Mouse (Mus musculus) embryonic facial prominence, embryonic 10.5 days (tissue): ENCODE measurements at regions not wholly inside any gene's neighbourhood (a gene's known extent, or its start where the extent isn't known, plus 50 kb on each side); places are given as distances from the start of the nearest gene placed in this dataset.

Experiments
- DNase-seq: peaks from one replicate; pipeline ENCODE4 v3.0.0-alpha.2; 2017; ENCODE audit warnings: low spot score
- H3K27ac ChIP-seq: fragments of 300-500 bp; sonication (generic); replicated peaks from 2 replicates; pipeline ENCODE4 v1.5.1; 2016; ENCODE audit warnings: mild to moderate bottlenecking
- H3K27me3 ChIP-seq: fragments of 300-500 bp; sonication (generic); replicated peaks from 2 replicates; pipeline ENCODE4 v1.6.1; 2016; ENCODE audit warnings: low read depth, mild to moderate bottlenecking; ENCODE audit not compliant: poor library complexity, severe bottlenecking
- H3K36me3 ChIP-seq: fragments of 300-500 bp; sonication (generic); replicated peaks from 2 replicates; pipeline ENCODE4 v1.6.1; 2016; ENCODE audit warnings: mild to moderate bottlenecking, moderate library complexity
- H3K4me1 ChIP-seq: fragments of 300-500 bp; sonication (generic); 2 replicates; pipeline ENCODE4 v1.6.1; 2016
- H3K4me3 ChIP-seq: fragments of 300-500 bp; sonication (generic); 2 replicates; pipeline ENCODE4 v1.5.1; 2016; ENCODE audit warnings: mild to moderate bottlenecking, moderate library complexity
- H3K9me3 ChIP-seq: fragments of 300-500 bp; sonication (generic); 2 replicates; pipeline ENCODE4 v1.6.1; 2016; ENCODE audit warnings: mild to moderate bottlenecking
- WGBS: fragments of 180-500 bp; shearing (Covaris S2); methylation state at CpG from one replicate; pipeline ENCODE4 v1.1.7; 2016; 5-methylcytosine and 5-hydroxymethylcytosine counted together

- Histone ChIP-seq H3K4me1 (no peaks in the 10 kb centered on the region), H3K27ac (no peak overlapping the region), H3K27me3 (no peaks in the 10 kb centered on the region), H3K36me3 (no peaks in the 10 kb centered on the region), H3K4me3 (no peak overlapping the region), H3K9me3 (no peaks in the 10 kb centered on the region)
- no peak for DNase-seq
- WGBS, result 88% methylated on average over 9 of the region's 9 CpGs
Observed at GRCm38 (mm10) chr2:171640478-171640877, 402.8 kb downstream of the Cbln4 start.

DNA sequence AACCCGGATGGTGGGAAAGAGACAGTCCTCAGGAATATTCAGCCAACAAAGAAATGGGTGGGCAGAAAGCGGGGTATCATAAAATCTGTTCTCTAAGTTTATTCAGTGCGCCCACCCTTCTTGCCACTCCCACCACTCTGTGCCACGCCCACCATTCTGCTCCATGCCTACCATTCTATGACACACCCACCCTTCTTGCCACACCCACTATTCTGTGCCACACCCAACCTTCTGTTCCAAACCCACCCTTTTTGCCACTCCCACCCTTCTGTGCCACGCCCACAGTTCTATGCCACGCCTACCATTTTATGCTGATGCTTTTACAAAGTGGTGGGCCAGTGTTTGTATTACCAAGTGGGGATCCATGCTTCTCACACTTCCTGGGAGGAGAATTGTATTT lies 404.3 kb downstream of the Cbln4 start:
- Histone ChIP-seq H3K36me3 (no peaks in the 10 kb centered on the region), H3K4me3 (no peak overlapping the region), H3K27me3 (no peaks in the 10 kb centered on the region), H3K27ac (no peak overlapping the region), H3K9me3 (no peaks in the 10 kb centered on the region), H3K4me1 (no peaks in the 10 kb centered on the region)
- WGBS, result 91% methylated on average over 6 of the region's 6 CpGs
- DNase-seq, result no peak

DNA sequence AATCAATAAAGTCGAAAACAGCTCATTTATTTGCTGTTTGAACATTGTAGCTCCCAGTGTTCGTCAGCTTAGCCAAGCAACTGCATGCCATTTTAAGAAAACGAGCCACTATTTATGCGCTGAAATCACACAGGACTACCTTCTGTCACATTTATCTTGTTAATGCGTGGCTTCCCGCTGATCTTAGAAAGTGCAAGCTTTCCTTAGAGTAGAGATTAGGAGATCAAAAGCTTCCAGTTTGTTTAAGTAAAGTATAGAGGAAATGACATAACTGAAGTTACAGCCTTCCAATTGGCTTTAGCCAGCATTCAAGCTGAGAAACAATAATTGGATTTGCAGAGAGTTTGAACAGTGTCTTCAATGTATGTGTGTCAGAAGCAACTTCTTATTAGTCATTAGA lies 406.4 kb downstream of the Cbln4 start:
- Histone ChIP-seq H3K36me3 (no peaks in the 10 kb centered on the region), H3K4me1 (peaks cover 8% of the 10 kb centered on the region; the same call in 1 of the 2 replicates), H3K27me3 (no peaks in the 10 kb centered on the region), H3K4me3 (no peak overlapping the region), H3K27ac (no peak overlapping the region), H3K9me3 (no peaks in the 10 kb centered on the region)
- WGBS, result 66% methylated on average over 6 of the region's 6 CpGs
- DNase-seq, result no peak

- H3K9me3 ChIP-seq, result no peaks in the 10 kb centered on the region
Observed at GRCm38 (mm10) chr2:171633355-171634097, 409.7 kb downstream of the Cbln4 start.

DNA sequence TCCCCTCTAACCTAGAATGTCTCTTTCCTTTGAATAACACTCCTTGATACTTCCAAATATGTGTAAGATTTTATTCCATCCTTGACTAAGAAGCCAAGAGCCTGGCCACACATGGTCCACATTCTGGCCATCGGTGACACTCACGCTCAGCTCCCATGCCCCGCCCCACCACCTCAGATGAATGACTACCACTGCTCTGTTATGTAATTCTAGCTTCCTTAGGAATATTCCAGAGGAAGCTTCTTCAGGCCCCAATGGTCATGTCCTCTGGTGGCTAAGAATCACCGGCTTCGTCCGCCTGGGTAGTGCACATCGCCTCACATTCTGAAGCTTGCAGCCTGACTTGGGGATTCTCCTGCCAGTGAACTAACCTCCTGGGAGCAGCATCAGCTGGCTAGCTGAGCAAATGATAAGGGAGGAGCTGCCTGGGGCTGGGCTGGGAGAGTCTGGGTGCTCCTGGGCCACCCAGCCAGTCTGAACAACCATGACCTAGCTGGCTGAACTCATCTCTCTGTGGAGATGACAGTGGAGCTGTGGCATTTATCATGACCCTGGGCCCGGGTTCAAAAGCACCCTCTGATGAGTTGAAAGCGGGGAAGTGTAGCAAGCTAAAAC lies 413.1 kb downstream of the Cbln4 start:
- Histone ChIP-seq H3K4me1 (peaks cover 13% of the 10 kb centered on the region), H3K4me3 (no peak overlapping the region), H3K9me3 (no peaks in the 10 kb centered on the region), H3K27me3 (no peaks in the 10 kb centered on the region), H3K36me3 (no peaks in the 10 kb centered on the region), H3K27ac (no peak overlapping the region)
- DNase-seq, result no peak
- 91% methylated on average over 9 of the region's 9 CpGs for WGBS

More at GRCm38 (mm10) chr2:171633355-171634097, 409.7 kb downstream of the Cbln4 start:
- H3K27ac ChIP-seq, result no peak overlapping the region
- peaks cover 13% of the 10 kb centered on the region for H3K4me1 ChIP-seq
- H3K27me3 ChIP-seq, result no peaks in the 10 kb centered on the region
- H3K36me3 ChIP-seq, result no peaks in the 10 kb centered on the region
- no peak overlapping the region for H3K4me3 ChIP-seq
- peak; percentile 11 for DNase-seq
- WGBS, result 53% methylated on average over 15 of the region's 15 CpGs

DNA sequence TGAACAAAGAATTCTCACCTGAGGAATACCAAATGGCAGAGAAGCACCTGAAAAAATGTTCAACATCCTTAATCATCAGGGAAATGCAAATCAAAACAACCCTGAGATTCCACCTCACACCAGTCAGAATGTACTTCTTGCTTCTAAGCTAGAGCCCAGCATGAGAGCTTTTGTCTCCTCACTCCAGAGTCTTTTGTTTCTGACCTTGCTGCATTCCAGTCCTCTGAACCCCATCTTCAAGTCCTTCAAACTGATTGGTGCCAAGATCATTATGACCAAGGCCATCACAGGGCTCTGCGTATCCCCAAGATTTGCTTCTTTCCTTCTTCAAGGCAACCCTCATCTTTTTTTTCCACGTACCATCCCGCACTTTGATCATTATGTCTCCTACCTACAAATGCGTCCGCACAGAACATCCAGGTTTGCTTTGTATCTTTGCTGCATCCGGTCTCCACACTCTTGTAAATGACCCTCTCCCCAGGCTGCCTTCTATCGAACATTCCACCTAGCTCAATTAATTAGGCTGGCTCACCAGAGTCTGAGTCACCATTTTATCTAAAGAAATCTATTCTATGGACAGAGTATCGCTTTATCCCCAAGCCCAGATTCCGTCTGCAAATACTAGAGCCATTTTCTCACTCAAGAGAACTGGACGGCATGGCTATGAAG lies 414.9 kb downstream of the Cbln4 start:
- Histone ChIP-seq H3K4me1 (peaks cover 9% of the 10 kb centered on the region), H3K4me3 (no peak overlapping the region), H3K9me3 (no peaks in the 10 kb centered on the region), H3K27me3 (no peaks in the 10 kb centered on the region), H3K27ac (no peak overlapping the region), H3K36me3 (no peaks in the 10 kb centered on the region)
- 92% methylated on average over 10 of the region's 10 CpGs for WGBS
- DNase-seq, result no peak

- no peak overlapping the region for H3K27ac ChIP-seq
- H3K9me3 ChIP-seq, result no peaks in the 10 kb centered on the region
- H3K4me3 ChIP-seq, result no peak overlapping the region
- no peaks in the 10 kb centered on the region for H3K36me3 ChIP-seq
- WGBS, result 80% methylated on average over 5 of the region's 5 CpGs
- no peaks in the 10 kb centered on the region for H3K27me3 ChIP-seq
- no peak for DNase-seq
- H3K4me1 ChIP-seq, result no peaks in the 10 kb centered on the region
Observed at GRCm38 (mm10) chr2:171620668-171621067, 422.6 kb downstream of the Cbln4 start.

- 92% methylated on average over 2 of the region's 2 CpGs for WGBS
- no peaks in the 10 kb centered on the region for H3K9me3 ChIP-seq
- no peaks in the 10 kb centered on the region for H3K4me1 ChIP-seq
- H3K27ac ChIP-seq, result no peak overlapping the region
- no peaks in the 10 kb centered on the region for H3K36me3 ChIP-seq
- H3K4me3 ChIP-seq, result no peak overlapping the region
- H3K27me3 ChIP-seq, result no peaks in the 10 kb centered on the region
- no peak for DNase-seq
Observed at GRCm38 (mm10) chr2:171620253-171620652, 423.0 kb downstream of the Cbln4 start.

DNA sequence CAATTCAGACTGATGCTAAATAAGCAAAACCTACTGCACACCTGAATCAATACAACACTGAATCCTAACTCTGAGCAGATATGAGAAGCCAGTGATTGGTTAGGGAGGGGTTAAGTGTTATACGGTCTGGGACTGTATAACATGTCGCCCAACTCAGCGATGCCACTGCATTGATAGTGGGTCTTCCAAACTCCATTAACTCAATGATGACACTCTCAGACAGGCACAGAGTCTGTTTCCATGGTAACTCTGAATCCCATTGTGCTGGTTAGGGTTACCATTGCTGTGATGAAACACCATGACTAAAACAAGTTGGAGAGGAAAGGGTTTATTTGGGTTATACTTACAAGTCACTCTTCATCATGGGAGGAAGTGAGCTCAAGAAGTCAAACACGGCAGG lies 424.5 kb downstream of the Cbln4 start:
- Histone ChIP-seq H3K27me3 (no peaks in the 10 kb centered on the region), H3K27ac (no peak overlapping the region), H3K4me3 (no peak overlapping the region), H3K36me3 (no peaks in the 10 kb centered on the region), H3K9me3 (no peaks in the 10 kb centered on the region), H3K4me1 (no peaks in the 10 kb centered on the region)
- 92% methylated on average over 4 of the region's 4 CpGs for WGBS
- no peak for DNase-seq

- Histone ChIP-seq H3K4me3 (no peak overlapping the region), H3K36me3 (no peaks in the 10 kb centered on the region), H3K27me3 (no peaks in the 10 kb centered on the region), H3K9me3 (no peaks in the 10 kb centered on the region), H3K27ac (no peak overlapping the region), H3K4me1 (no peaks in the 10 kb centered on the region)
- DNase-seq, result no peak
- 85% methylated on average over 9 of the region's 9 CpGs for WGBS
Observed at GRCm38 (mm10) chr2:171618333-171618732, 424.9 kb downstream of the Cbln4 start.

- Histone ChIP-seq H3K9me3 (no peaks in the 10 kb centered on the region), H3K4me1 (no peaks in the 10 kb centered on the region), H3K27ac (no peak overlapping the region), H3K4me3 (no peak overlapping the region), H3K27me3 (no peaks in the 10 kb centered on the region), H3K36me3 (no peaks in the 10 kb centered on the region)
- 73% methylated on average over 2 of the region's 2 CpGs for WGBS
- DNase-seq, result no peak
Observed at GRCm38 (mm10) chr2:171615462-171615861, 427.8 kb downstream of the Cbln4 start.

- WGBS, result 75% methylated on average over 5 of the region's 5 CpGs
- no peak for DNase-seq
- H3K27ac ChIP-seq, result no peak overlapping the region
Observed at GRCm38 (mm10) chr2:171605064-171605463, 438.2 kb downstream of the Cbln4 start.

DNA sequence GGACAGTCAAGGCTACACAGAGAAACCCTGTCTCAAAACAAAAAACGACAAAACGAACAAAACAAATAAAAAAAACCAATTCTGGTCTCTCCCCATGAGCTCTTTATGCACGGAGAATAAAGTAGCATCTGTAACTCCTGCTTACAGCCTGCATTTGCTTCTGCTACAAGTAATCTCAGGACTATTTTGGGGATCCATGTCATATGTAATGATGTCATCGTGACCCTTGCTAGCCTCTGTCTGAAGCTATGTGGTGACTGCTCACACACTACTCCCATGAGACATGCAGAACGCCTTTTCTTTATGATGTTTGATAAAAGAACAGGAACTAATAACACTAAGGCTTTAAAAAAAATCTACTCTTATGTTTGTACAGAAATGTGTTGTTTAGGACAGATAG lies 448.0 kb downstream of the Cbln4 start:
- WGBS, result 84% methylated on average over 5 of the region's 5 CpGs
- H3K27ac ChIP-seq, result no peak overlapping the region

More at GRCm38 (mm10) chr2:171605064-171605463, 438.2 kb downstream of the Cbln4 start:
- Histone ChIP-seq H3K4me3 (no peak overlapping the region), H3K27me3 (no peaks in the 10 kb centered on the region), H3K36me3 (no peaks in the 10 kb centered on the region), H3K4me1 (no peaks in the 10 kb centered on the region), H3K9me3 (no peaks in the 10 kb centered on the region)

More for the DNA sequence above, 448.0 kb downstream of the Cbln4 start:
- H3K9me3 ChIP-seq, result no peaks in the 10 kb centered on the region
- no peaks in the 10 kb centered on the region for H3K4me1 ChIP-seq
- H3K27me3 ChIP-seq, result 0 out of 2 replicates have a peak, but pooled peaks cover 10% of the 10 kb centered on the region
- no peak for DNase-seq
- no peak overlapping the region for H3K4me3 ChIP-seq
- H3K36me3 ChIP-seq, result no peaks in the 10 kb centered on the region
